Mouse (Mus musculus) gastrocnemius, postnatal 14 days (tissue): Measurements from ENCODE around the gene Gtpbp3. TPM values are rescaled to one million over a fixed set of nuclear protein-coding genes. Genes with fewer than 3 reads are reported as not detected.
"Not testable (repeated sequence)": the region's sequence is repeated elsewhere in the genome, so short reads cannot be mapped to it uniquely, and the experiment has no call there.

Experiments
- DNase-seq: peaks from one replicate; pipeline ENCODE4 v3.0.0; 2021; ENCODE audit warnings: mixed read lengths
- intact Hi-C: fragments of 180-260 bp; cut with DNase I; formaldehyde crosslinking; loops from one replicate; pipeline ENCODE4 v1.15.1; 2025; ENCODE audit warnings: low total_unique reads
- total RNA-seq, 2 experiments: library from RNA; stranded (reverse); gene quantifications; 2 replicates each; pipeline ENCODE4 v1.2.3; 2021

The Gtpbp3 gene
- total RNA-seq, 2 experiments from 2014 or later = 7.5 to 8.5 TPM

GRCm38 (mm10) chr8:71519037-71519825 lies 31.3 kb downstream of the Gtpbp3 start:
- peak; percentile 65 for DNase-seq
- intact Hi-C loops = not testable (repeated sequence)

- intact Hi-C loops = loop anchor here (2.0 kb wide), 1 partner anchor 81 kb away; no protein-coding TSS in a partner anchor
- DNase-seq = peak; percentile 95
These were observed 33.7 kb downstream of the Gtpbp3 start for GRCm38 (mm10) chr8:71521634-71522033.

- DNase-seq = no peak
- intact Hi-C loops = no loop called here
These were observed 37.5 kb downstream of the Gtpbp3 start, which contains the start of gene Ccdc194 for GRCm38 (mm10) chr8:71525226-71526050. Gene Ccdc194, minus strand, starts transcription at chr8:71525711.

GRCm38 (mm10) chr8:71526272-71526671 lies 38.4 kb downstream of the Gtpbp3 start:
- intact Hi-C loops = no loop called here
- no peak for DNase-seq

GRCm38 (mm10) chr8:71527162-71527870 lies 39.4 kb downstream of the Gtpbp3 start:
- DNase-seq = no peak
- intact Hi-C loops = no loop called here

GRCm38 (mm10) chr8:71528362-71529073 lies 40.6 kb downstream of the Gtpbp3 start:
- DNase-seq = no peak
- intact Hi-C loops = no loop called here

GRCm38 (mm10) chr8:71530735-71531467 lies 43.0 kb downstream of the Gtpbp3 start:
- intact Hi-C loops, DNase-seq: not testable (repeated sequence)

- intact Hi-C loops = no loop called here
- no peak for DNase-seq
These were observed 46.4 kb downstream of the Gtpbp3 start for GRCm38 (mm10) chr8:71534263-71534810.

- intact Hi-C loops = no loop called here
- DNase-seq = no peak
These were observed 47.8 kb downstream of the Gtpbp3 start for GRCm38 (mm10) chr8:71535663-71536062.

GRCm38 (mm10) chr8:71537028-71537867 lies 49.3 kb downstream of the Gtpbp3 start, which contains the start of gene Bst2:
Gene Bst2, minus strand, starts transcription at chr8:71537456.
- intact Hi-C loops = no loop called here
- DNase-seq = peak; percentile 85

- intact Hi-C loops = no loop called here
These were observed 54.9 kb downstream of the Gtpbp3 start, which contains the start of gene Mvb12a for GRCm38 (mm10) chr8:71542632-71543343. Gene Mvb12a, plus strand, starts transcription at chr8:71542922.

GRCm38 (mm10) chr8:71543755-71544154 lies 55.9 kb downstream of the Gtpbp3 start:
- intact Hi-C loops = no loop called here
- DNase-seq = no peak

More at GRCm38 (mm10) chr8:71542632-71543343, 54.9 kb downstream of the Gtpbp3 start, which contains the start of gene Mvb12a:
- peak; percentile 97 for DNase-seq

GRCm38 (mm10) chr8:71545053-71545452 lies 57.1 kb downstream of the Gtpbp3 start:
- intact Hi-C loops = no loop called here
- DNase-seq = no peak

GRCm38 (mm10) chr8:71547590-71547989 lies 59.7 kb downstream of the Gtpbp3 start:
- no peak for DNase-seq
- intact Hi-C loops = no loop called here
